In the genomic region with DNA sequence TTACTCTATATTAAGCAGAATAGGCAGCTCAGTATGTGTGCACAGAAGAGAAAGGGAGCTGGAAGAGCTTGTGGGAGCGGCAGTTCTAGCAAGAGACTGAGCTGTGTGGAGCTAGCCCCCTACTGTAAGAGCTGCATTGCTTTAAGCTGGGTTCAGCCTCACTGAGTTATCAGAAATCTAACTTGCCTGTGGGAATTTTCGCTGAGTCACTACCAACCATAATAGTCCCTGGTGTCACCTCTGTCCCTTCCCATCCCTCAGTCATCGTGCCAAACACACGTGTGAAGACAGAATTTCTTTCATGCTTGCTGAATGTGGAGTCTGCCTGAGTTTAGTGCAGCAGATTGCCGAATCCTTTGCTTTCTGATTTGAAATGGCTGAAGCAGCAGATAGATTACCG, we compare ENCODE assay signal across 15 mouse cellular contexts.
DNase-seq lines count a peak whose midpoint lies in the region; ATAC-seq and TF ChIP-seq lines count a peak whose summit lies in the region.
"Had no signal": no experiment of that assay in that cellular context is flagged by ENCODE, and none has a peak within 500 bp of the region (broad histone marks: within the 10 kb centered on the region; RNA-seq: fewer than 3 reads in every experiment).

No protein-coding gene starts in this region.

- H3K9ac ChIP-seq in forebrain, embryonic 14.5 days (ENCODE audit: low read length): no peak overlapping the region
- no peak overlapping the region for H3K9ac ChIP-seq in hindbrain, postnatal 0 days (replicated peaks; ENCODE audit: low read length)
- H3K9ac ChIP-seq: liver, embryonic 15.5 days had no signal

- no peak overlapping the region for H3K4me2 ChIP-seq in forebrain, embryonic 14.5 days (ENCODE audit: low read length)
- H3K4me2 ChIP-seq in hindbrain, postnatal 0 days (ENCODE audit: low read depth, low read length): no peak overlapping the region
- H3K4me2 ChIP-seq: heart, embryonic 11.5 days; liver, embryonic 15.5 days had no signal

- H3K27me3 ChIP-seq in forebrain, embryonic 14.5 days (replicated peaks; ENCODE audit: control insufficient read depth, insufficient read depth, low read length): no peaks in the 10 kb centered on the region
- no peaks in the 10 kb centered on the region for H3K27me3 ChIP-seq in forebrain, embryonic 10.5 days (ENCODE audit: poor library complexity, severe bottlenecking)
- H3K27me3 ChIP-seq in hindbrain, postnatal 0 days (ENCODE audit: insufficient read depth, low read length): no peaks in the 10 kb centered on the region
- H3K27me3 ChIP-seq: liver, embryonic 15.5 days; megakaryocyte, embryonic 14.5 days had no signal

- H3K4me1 ChIP-seq in forebrain, embryonic 14.5 days (ENCODE audit: control insufficient read depth, insufficient read depth, low read length): no peaks in the 10 kb centered on the region; the same call in 1 of the 2 replicates
- H3K4me1 ChIP-seq in forebrain, embryonic 10.5 days: no peaks in the 10 kb centered on the region
- no peaks in the 10 kb centered on the region for H3K4me1 ChIP-seq in hindbrain, postnatal 0 days (ENCODE audit: insufficient read depth, low read length)
- H3K4me1 ChIP-seq: liver, embryonic 15.5 days had no signal

- no peak overlapping the region; the same call in 1 of the 2 replicates for H3K27ac ChIP-seq in forebrain, embryonic 14.5 days (ENCODE audit: low read depth, low read length)
- H3K27ac ChIP-seq in forebrain, embryonic 10.5 days: no peak overlapping the region
- no peak overlapping the region for H3K27ac ChIP-seq in hindbrain, postnatal 0 days
- H3K27ac ChIP-seq: liver, embryonic 15.5 days had no signal

- TF ChIP-seq CTCF in hindbrain, postnatal 0 days (IDR thresholded peaks at IDR 0.05; ENCODE audit: low read depth): no peak

- peak; percentile 21 for DNase-seq in forebrain, embryonic 14.5 days (ENCODE audit: low spot score)
- no peak for DNase-seq in forebrain, embryonic 10.5 days (ENCODE audit: extremely low spot score, low spot score)
- DNase-seq in layer of hippocampus, adult 11-12 months (ENCODE audit: low spot score): peak; percentile 2
- no peak for DNase-seq in layer of hippocampus, adult 9-11 months
- peak; percentile 47 for DNase-seq in 416B (ENCODE audit: low read depth)
- DNase-seq in hindbrain, postnatal 0 days (ENCODE audit: low spot score): peak; percentile 50
- DNase-seq in thymus, postnatal 36 days: no peak
- DNase-seq: adrenal gland, postnatal 10 days; cerebellum, adult 8-10 months; kidney, adult 8-10 months; thymus, adult 2 months had no signal

- 34% methylated on average over 6 of the region's 6 CpGs for WGBS in forebrain, embryonic 14.5 days
- 40% methylated on average over 6 of the region's 6 CpGs for WGBS in forebrain, embryonic 10.5 days
- WGBS in hindbrain, postnatal 0 days: 20% methylated on average over 6 of the region's 6 CpGs

- H3K9me3 ChIP-seq in forebrain, embryonic 14.5 days (replicated peaks; ENCODE audit: control insufficient read depth, low read length): no peaks in the 10 kb centered on the region
- H3K9me3 ChIP-seq in forebrain, embryonic 10.5 days: no peaks in the 10 kb centered on the region
- H3K9me3 ChIP-seq in hindbrain, postnatal 0 days (ENCODE audit: low read length): no peaks in the 10 kb centered on the region
- H3K9me3 ChIP-seq: liver, embryonic 15.5 days; megakaryocyte, embryonic 14.5 days had no signal

- no peaks in the 10 kb centered on the region for H3K36me3 ChIP-seq in forebrain, embryonic 14.5 days (ENCODE audit: control insufficient read depth, insufficient read depth, low read length)
- H3K36me3 ChIP-seq in forebrain, embryonic 10.5 days (replicated peaks): no peaks in the 10 kb centered on the region
- no peaks in the 10 kb centered on the region for H3K36me3 ChIP-seq in hindbrain, postnatal 0 days (ENCODE audit: insufficient read depth, low read length)
- H3K36me3 ChIP-seq: liver, embryonic 15.5 days had no signal

- no peak overlapping the region for H3K4me3 ChIP-seq in forebrain, embryonic 14.5 days (ENCODE audit: low read depth, low read length)
- no peak overlapping the region for H3K4me3 ChIP-seq in forebrain, embryonic 10.5 days
- no peak overlapping the region for H3K4me3 ChIP-seq in hindbrain, postnatal 0 days (ENCODE audit: low read length)
- H3K4me3 ChIP-seq: liver, embryonic 15.5 days; megakaryocyte, embryonic 14.5 days had no signal

- no peak for ATAC-seq in forebrain, embryonic 14.5 days
- ATAC-seq in hindbrain, postnatal 0 days: peak; percentile 58
- no peak for ATAC-seq in erythroblast, adult 5-6 weeks (replicated peaks; ENCODE audit: low FRiP score, poor library complexity, severe bottlenecking)

Comparison
In these comparisons a context has a peak if more than half of its experiments do, and no peak if none do; other contexts are left out.
1. DNase-seq: peak in forebrain, embryonic 14.5 days (single experiment), layer of hippocampus, adult 11-12 months (single experiment), 416B (single experiment) and hindbrain, postnatal 0 days (single experiment); none in forebrain, embryonic 10.5 days (single experiment), layer of hippocampus, adult 9-11 months (single experiment) and thymus, postnatal 36 days (0 of 2).